ENCODE assay signal across 17 mouse cellular contexts in genomic region chr11:63973973-63974372, GRCm38 (mm10). TPM values are rescaled to one million over a fixed set of nuclear protein-coding genes. Genes with fewer than 3 reads are reported as not detected.
DNase-seq lines count a peak whose midpoint lies in the region; ATAC-seq and TF ChIP-seq lines count a peak whose summit lies in the region.
"Had no signal": no experiment of that assay in that cellular context is flagged by ENCODE, and none has a peak within 500 bp of the region (broad histone marks: within the 10 kb centered on the region; RNA-seq: fewer than 3 reads in every experiment).

No protein-coding gene starts in this region.

- H3K27me3 ChIP-seq in hindbrain, postnatal 0 days (ENCODE audit: insufficient read depth, low read length): no peaks in the 10 kb centered on the region
- no peaks in the 10 kb centered on the region for H3K27me3 ChIP-seq in hindbrain, embryonic 13.5 days
- H3K27me3 ChIP-seq in spleen, adult 2 months (ENCODE audit: control insufficient read depth, insufficient read depth, low read length): no peaks in the 10 kb centered on the region
- no peaks in the 10 kb centered on the region for H3K27me3 ChIP-seq in lung, postnatal 0 days (replicated peaks; ENCODE audit: insufficient read depth, low read length)
- H3K27me3 ChIP-seq: embryonic facial prominence, embryonic 13.5 days; forebrain, embryonic 15.5 days; heart, embryonic 12.5 days had no signal

- H3K36me3 ChIP-seq in hindbrain, postnatal 0 days (ENCODE audit: insufficient read depth, low read length): no peaks in the 10 kb centered on the region; the same call in 1 of the 2 replicates
- peaks cover 5% of the 10 kb centered on the region; the same call in 1 of the 2 replicates for H3K36me3 ChIP-seq in hindbrain, embryonic 13.5 days
- no peaks in the 10 kb centered on the region for H3K36me3 ChIP-seq in spleen, adult 2 months (ENCODE audit: control insufficient read depth, insufficient read depth, low read length)
- H3K36me3 ChIP-seq in lung, postnatal 0 days (ENCODE audit: insufficient read depth, low read length): no peaks in the 10 kb centered on the region
- H3K36me3 ChIP-seq: forebrain, embryonic 15.5 days had no signal

- no peak overlapping the region for H3K4me3 ChIP-seq in hindbrain, postnatal 0 days (ENCODE audit: low read length)
- H3K4me3 ChIP-seq in hindbrain, embryonic 13.5 days: no peak overlapping the region
- no peak overlapping the region for H3K4me3 ChIP-seq in spleen, adult 2 months (ENCODE audit: extremely low read depth, insufficient read depth, insufficient read length)
- H3K4me3 ChIP-seq in lung, postnatal 0 days (ENCODE audit: low read depth, low read length): no peak overlapping the region
- H3K4me3 ChIP-seq: embryonic facial prominence, embryonic 13.5 days; forebrain, embryonic 15.5 days; gastrocnemius, adult 2 months; heart, embryonic 12.5 days had no signal

- no peaks in the 10 kb centered on the region for H3K9me3 ChIP-seq in hindbrain, postnatal 0 days (ENCODE audit: low read length)
- no peaks in the 10 kb centered on the region for H3K9me3 ChIP-seq in hindbrain, embryonic 13.5 days
- H3K9me3 ChIP-seq in lung, postnatal 0 days (ENCODE audit: low read length): no peaks in the 10 kb centered on the region
- H3K9me3 ChIP-seq: embryonic facial prominence, embryonic 13.5 days; forebrain, embryonic 15.5 days; heart, embryonic 12.5 days had no signal

- no peak overlapping the region; the same call in 1 of the 2 replicates for H3K27ac ChIP-seq in hindbrain, postnatal 0 days
- no peak overlapping the region for H3K27ac ChIP-seq in hindbrain, embryonic 13.5 days
- 0 out of 2 replicates have a peak overlapping the region, but pooled peaks have one; percentile 17 for H3K27ac ChIP-seq in spleen, adult 2 months (ENCODE audit: insufficient read depth, low read length)
- no peak overlapping the region for H3K27ac ChIP-seq in lung, postnatal 0 days (ENCODE audit: low read length)
- H3K27ac ChIP-seq: embryonic facial prominence, embryonic 13.5 days; forebrain, embryonic 15.5 days; gastrocnemius, adult 2 months had no signal

- H3K4me1 ChIP-seq in hindbrain, postnatal 0 days (ENCODE audit: insufficient read depth, low read length): no peaks in the 10 kb centered on the region
- peaks cover 12% of the 10 kb centered on the region for H3K4me1 ChIP-seq in hindbrain, embryonic 13.5 days (replicated peaks)
- H3K4me1 ChIP-seq in spleen, adult 2 months (ENCODE audit: control insufficient read depth, insufficient read depth, insufficient read length): peaks cover 12% of the 10 kb centered on the region; the same call in 1 of the 2 replicates
- H3K4me1 ChIP-seq in lung, postnatal 0 days (ENCODE audit: insufficient read depth, low read depth, low read length): no peaks in the 10 kb centered on the region

- H3K9ac ChIP-seq in hindbrain, postnatal 0 days (replicated peaks; ENCODE audit: low read length): no peak overlapping the region
- H3K9ac ChIP-seq in hindbrain, embryonic 13.5 days: no peak overlapping the region
- no peak overlapping the region for H3K9ac ChIP-seq in lung, postnatal 0 days (replicated peaks; ENCODE audit: low read depth)
- H3K9ac ChIP-seq: embryonic facial prominence, embryonic 13.5 days; forebrain, embryonic 15.5 days; heart, embryonic 12.5 days had no signal

- no peak for TF ChIP-seq POLR2A in spleen, adult 2 months (IDR thresholded peaks at IDR 0.05; ENCODE audit: low read depth, low read length)

- WGBS in hindbrain, postnatal 0 days: 34% methylated on average over 2 of the region's 2 CpGs
- WGBS in hindbrain, embryonic 13.5 days: 66% methylated on average over 2 of the region's 2 CpGs
- WGBS in spleen, adult 2 months: 89% methylated on average over 2 of the region's 2 CpGs
- WGBS in lung, postnatal 0 days: 70% methylated on average over 2 of the region's 2 CpGs

- H3K4me2 ChIP-seq in hindbrain, postnatal 0 days (ENCODE audit: low read depth, low read length): no peak overlapping the region
- H3K4me2 ChIP-seq in hindbrain, embryonic 13.5 days: no peak overlapping the region
- H3K4me2 ChIP-seq in lung, postnatal 0 days (replicated peaks; ENCODE audit: low read depth, low read length): no peak overlapping the region
- H3K4me2 ChIP-seq: embryonic facial prominence, embryonic 13.5 days; forebrain, embryonic 15.5 days; heart, embryonic 12.5 days had no signal

- peak; percentile 80 for ATAC-seq in hindbrain, postnatal 0 days
- ATAC-seq in hindbrain, embryonic 13.5 days (ENCODE audit: low FRiP score): no peak
- peak; percentile 91 for ATAC-seq in lung, postnatal 0 days
- ATAC-seq: forebrain, embryonic 15.5 days had no signal

- no peak for TF ChIP-seq CTCF in hindbrain, postnatal 0 days (IDR thresholded peaks at IDR 0.05; ENCODE audit: low read depth)
- no peak for TF ChIP-seq CTCF in spleen, adult 2 months (IDR thresholded peaks at IDR 0.05; ENCODE audit: extremely low read depth, insufficient read depth, insufficient read length, insufficient replicate concordance)
- TF ChIP-seq CTCF in lung, postnatal 0 days (IDR thresholded peaks at IDR 0.05): no peak

- TF ChIP-seq EP300 in lung, postnatal 0 days (IDR thresholded peaks at IDR 0.05): no peak

- peak; percentile 52 for DNase-seq in hindbrain, postnatal 0 days (ENCODE audit: low spot score)
- DNase-seq in spleen, adult 2 months (ENCODE audit: low read depth in 1 of 2, low spot score in 2 of 2): no peak
- no peak for DNase-seq in spleen, postnatal 36 days (ENCODE audit: low spot score in 2 of 2)
- peak; percentile 65 for DNase-seq in lung, postnatal 0 days (ENCODE audit: low spot score)
- peak; percentile 42 for DNase-seq in naive thymus-derived CD4-positive, alpha-beta T cell, adult 2 months (ENCODE audit: low read depth)
- DNase-seq in thymus, postnatal 10 days (ENCODE audit: low spot score in 2 of 2): no peak
- DNase-seq in adrenal gland, postnatal 4 days (ENCODE audit: low spot score in 2 of 2): no peak
- DNase-seq: adrenal gland, postnatal 10 days; cerebellum, adult 18-20 months; cerebellum, adult 9-11 months; cerebellum, postnatal 36 days; gastrocnemius, adult 2 months; gastrocnemius, postnatal 25 days had no signal

RNA-seq across cellular contexts. Expression of gene Hs3st3b1, which starts 51.9 kb away (rescaled TPM):
- total RNA-seq in hindbrain, postnatal 0 days (2014; rRNA removed): 12.4 and 13.3 TPM in 2 replicates
- 2.6 and 2.8 TPM in 2 replicates for polyA plus RNA-seq in hindbrain, postnatal 0 days (2015; fragmentation: Nextera tagmentation; extraction: Ambion mirVana)
- polyA plus RNA-seq in hindbrain, embryonic 13.5 days (2015; fragmentation: Nextera tagmentation; extraction: Ambion mirVana): 6.5 and 7.5 TPM in 2 replicates
- polyA plus RNA-seq in spleen, adult 2 months (2012; rRNA removed): 9.6 and 15.5 TPM in 2 replicates
- 0.63 and 0.76 TPM in 2 replicates for polyA plus RNA-seq in lung, postnatal 0 days (2015; fragmentation: Nextera tagmentation; extraction: Ambion mirVana)
- total RNA-seq in adrenal gland, postnatal 4 days (2021): 1 to 10 TPM; 5.0 to 9.1 TPM

Comparison
In these comparisons a context has a peak if more than half of its experiments do, and no peak if none do; other contexts are left out.
1. DNase-seq: peak in hindbrain, postnatal 0 days (single experiment), lung, postnatal 0 days (single experiment) and naive thymus-derived CD4-positive, alpha-beta T cell, adult 2 months (single experiment); none in spleen, adult 2 months (0 of 2), spleen, postnatal 36 days (0 of 2), thymus, postnatal 10 days (0 of 2) and adrenal gland, postnatal 4 days (0 of 2).